Mouse (Mus musculus): ENCODE data around the gene Fam32a. TPM values are rescaled to one million over a fixed set of nuclear protein-coding genes. Genes with fewer than 3 reads are reported as not detected.

Gene Fam32a
- polyA plus RNA-seq, 1 experiment from 2014 or later = 62.7 TPM

DNA sequence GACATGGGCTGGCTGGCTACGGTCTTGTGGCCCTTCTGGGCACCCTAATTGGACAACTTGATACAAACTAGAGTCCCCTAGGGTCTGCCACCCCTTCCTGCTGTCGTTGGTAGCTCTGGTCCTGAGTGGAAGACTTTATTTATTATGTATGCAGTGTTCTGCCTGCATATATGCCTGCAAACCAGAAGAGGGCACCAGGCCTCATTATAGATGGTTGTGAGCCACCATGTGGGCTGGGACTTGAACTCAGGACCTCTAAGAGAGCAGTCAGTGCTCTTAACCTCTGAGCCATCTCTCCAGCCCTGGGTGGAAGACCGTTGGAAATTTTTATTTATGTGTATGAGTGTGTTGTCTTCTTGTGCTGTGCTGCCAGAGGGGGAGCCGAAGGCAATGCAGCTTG, 1.2 kb downstream of the Fam32a start:
- no peak for DNase-seq (ENCODE audit: low spot score)

DNA sequence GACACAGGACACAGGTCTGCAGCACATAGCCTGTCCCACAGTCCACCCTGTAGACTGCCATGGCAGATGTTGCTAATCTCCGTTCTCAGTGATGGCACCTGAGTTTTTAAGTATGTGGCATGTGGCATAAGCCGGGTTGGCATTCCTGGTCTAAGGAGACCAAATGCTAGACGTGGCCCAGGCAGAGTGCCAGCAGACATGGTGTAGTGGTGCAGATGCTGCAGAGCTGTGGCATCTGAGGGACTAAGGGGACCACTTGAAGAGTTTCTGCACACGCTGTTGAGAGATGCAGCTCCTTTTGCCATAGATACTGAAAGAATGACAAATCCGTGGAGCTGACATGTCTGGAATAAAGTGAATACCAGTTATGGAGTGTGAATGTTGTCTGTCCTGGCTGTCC, 3.1 kb downstream of the Fam32a start:
- no peak overlapping the region for H3K27ac ChIP-seq
- peaks cover 30% of the 10 kb centered on the region for H3K36me3 ChIP-seq (replicated peaks; ENCODE audit: control insufficient read depth, insufficient read depth)
- 95% methylated on average over 5 of the region's 5 CpGs for WGBS
- no peaks in the 10 kb centered on the region for H3K27me3 ChIP-seq (ENCODE audit: control insufficient read depth, insufficient read depth, low read length)
- no peaks in the 10 kb centered on the region for H3K9me3 ChIP-seq (ENCODE audit: control insufficient read depth, low read length)
- DNase-seq (ENCODE audit: low spot score) (no peak), ATAC-seq (ENCODE audit: low FRiP score) (no peak)
- no peak overlapping the region for H3K9ac ChIP-seq
- no peak overlapping the region for H3K4me2 ChIP-seq (replicated peaks)
- H3K4me3 ChIP-seq (replicated peaks; ENCODE audit: low read length) = no peak overlapping the region
- peaks cover 12% of the 10 kb centered on the region for H3K4me1 ChIP-seq (replicated peaks; ENCODE audit: control insufficient read depth, insufficient read depth, low read length)

More for the DNA sequence above, 1.2 kb downstream of the Fam32a start:
- 0 out of 2 replicates have a peak, but pooled peaks cover 6% of the 10 kb centered on the region for H3K27me3 ChIP-seq (ENCODE audit: control insufficient read depth, insufficient read depth, low read length)
- H3K4me2 ChIP-seq (replicated peaks) = peak overlapping the region; percentile 91
- no peak for ATAC-seq (ENCODE audit: low FRiP score)
- no peaks in the 10 kb centered on the region for H3K9me3 ChIP-seq (ENCODE audit: control insufficient read depth, low read length)
- H3K9ac ChIP-seq = no peak overlapping the region
- no peak overlapping the region for H3K27ac ChIP-seq
- H3K4me1 ChIP-seq (replicated peaks; ENCODE audit: control insufficient read depth, insufficient read depth, low read length) = peaks cover 12% of the 10 kb centered on the region
- peaks cover 30% of the 10 kb centered on the region for H3K36me3 ChIP-seq (replicated peaks; ENCODE audit: control insufficient read depth, insufficient read depth)
- H3K4me3 ChIP-seq (replicated peaks; ENCODE audit: low read length) = peak overlapping the region; percentile 87
- 80% methylated on average over 4 of the region's 4 CpGs for WGBS

DNA sequence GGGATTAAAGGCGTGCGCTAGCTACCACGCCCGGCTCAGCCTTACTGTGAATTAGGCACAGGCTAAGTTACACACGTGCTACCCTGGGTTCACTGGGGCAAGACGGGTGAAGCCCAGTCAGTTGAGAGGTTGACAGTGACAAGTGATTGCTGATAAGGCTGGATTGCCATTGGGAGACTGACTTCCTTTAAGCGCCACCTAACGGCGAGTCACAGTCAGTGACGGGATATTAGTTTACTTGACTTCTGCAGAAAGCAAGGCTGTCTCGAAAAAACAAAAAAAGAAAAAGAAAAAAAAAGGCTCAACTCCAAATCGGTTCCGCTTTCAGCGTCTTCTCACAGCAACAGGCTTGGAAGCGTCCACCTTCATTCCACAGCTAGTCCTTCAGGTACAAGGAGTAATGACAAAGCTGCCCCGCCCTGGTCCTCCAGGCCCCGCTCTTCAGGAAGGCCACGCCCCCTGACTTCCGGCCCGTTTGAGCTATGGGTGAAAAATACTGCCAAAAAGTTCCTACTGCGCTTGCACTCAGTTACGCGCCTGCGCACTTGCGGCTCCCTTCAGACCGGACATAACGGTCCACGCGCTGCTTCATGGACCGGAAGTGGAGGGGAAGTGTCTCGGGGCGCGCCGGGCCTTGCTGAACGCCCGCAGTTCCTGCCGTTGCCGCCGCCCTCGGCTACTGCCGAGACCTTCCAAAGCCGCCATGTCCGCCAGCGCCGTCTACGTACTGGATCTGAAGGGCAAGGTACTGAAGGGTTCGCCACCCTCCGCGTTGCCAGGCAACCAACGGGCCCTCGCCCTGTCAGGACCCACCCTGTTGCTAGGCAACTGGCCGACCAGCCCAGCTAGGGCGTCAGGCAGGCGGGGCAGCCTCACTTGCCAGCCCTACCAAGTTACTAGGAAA, 20.2 kb downstream of the Fam32a start, which contains the start of gene Ap1m1:
Ap1m1 (plus strand) TSS at position 520 of the 904 bp plus-strand sequence.
- DNase-seq (ENCODE audit: low spot score) (peak; percentile 98), ATAC-seq (ENCODE audit: low FRiP score) (peak; percentile 96)
- Histone ChIP-seq H3K9me3 (ENCODE audit: control insufficient read depth, low read length) (no peaks in the 10 kb centered on the region), H3K36me3 (replicated peaks; ENCODE audit: control insufficient read depth, insufficient read depth) (peaks cover 10% of the 10 kb centered on the region), H3K4me3 (replicated peaks; ENCODE audit: low read length) (peak within 1 kb of the TSS; percentile 59), H3K27ac (peak within 1 kb of the TSS; percentile 92), H3K4me2 (replicated peaks) (peak within 1 kb of the TSS; percentile 52), H3K4me1 (replicated peaks; ENCODE audit: control insufficient read depth, insufficient read depth, low read length) (peaks cover 14% of the 10 kb centered on the region), H3K27me3 (ENCODE audit: control insufficient read depth, insufficient read depth, low read length) (no peaks in the 10 kb centered on the region), H3K9ac (peak within 1 kb of the TSS; percentile 59)
- under 1% methylated on average over 54 of the region's 54 CpGs for WGBS

DNA sequence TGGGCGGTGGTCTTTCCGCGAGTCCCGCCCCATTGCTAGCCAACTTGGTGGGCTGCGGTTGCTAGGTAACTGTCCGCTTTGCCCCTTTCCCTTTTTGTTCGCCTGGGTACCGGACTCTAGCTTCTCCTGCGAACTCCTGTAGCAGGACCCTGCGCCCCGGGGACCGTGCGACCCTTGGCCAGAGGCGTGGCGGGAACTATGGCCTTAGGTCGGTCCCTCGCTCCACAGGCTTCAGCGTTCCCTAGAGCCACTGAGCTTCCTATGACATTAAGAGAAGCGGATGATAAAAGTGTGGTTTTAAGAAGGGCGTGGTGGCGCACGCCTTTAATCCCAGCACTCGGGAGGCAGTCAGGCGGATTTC, 20.9 kb downstream of the Fam32a start:
- Histone ChIP-seq H3K9ac (peak overlapping the region; percentile 59), H3K4me1 (replicated peaks; ENCODE audit: control insufficient read depth, insufficient read depth, low read length) (peaks cover 14% of the 10 kb centered on the region), H3K36me3 (replicated peaks; ENCODE audit: control insufficient read depth, insufficient read depth) (peaks cover 13% of the 10 kb centered on the region), H3K4me2 (replicated peaks) (peak overlapping the region; percentile 52), H3K4me3 (replicated peaks; ENCODE audit: low read length) (peak overlapping the region; percentile 59), H3K27ac (peak overlapping the region; percentile 92), H3K9me3 (ENCODE audit: control insufficient read depth, low read length) (no peaks in the 10 kb centered on the region), H3K27me3 (ENCODE audit: control insufficient read depth, insufficient read depth, low read length) (no peaks in the 10 kb centered on the region)
- under 1% methylated on average over 24 of the region's 24 CpGs for WGBS
- ATAC-seq (ENCODE audit: low FRiP score) (no peak), DNase-seq (ENCODE audit: low spot score) (no peak)

DNA sequence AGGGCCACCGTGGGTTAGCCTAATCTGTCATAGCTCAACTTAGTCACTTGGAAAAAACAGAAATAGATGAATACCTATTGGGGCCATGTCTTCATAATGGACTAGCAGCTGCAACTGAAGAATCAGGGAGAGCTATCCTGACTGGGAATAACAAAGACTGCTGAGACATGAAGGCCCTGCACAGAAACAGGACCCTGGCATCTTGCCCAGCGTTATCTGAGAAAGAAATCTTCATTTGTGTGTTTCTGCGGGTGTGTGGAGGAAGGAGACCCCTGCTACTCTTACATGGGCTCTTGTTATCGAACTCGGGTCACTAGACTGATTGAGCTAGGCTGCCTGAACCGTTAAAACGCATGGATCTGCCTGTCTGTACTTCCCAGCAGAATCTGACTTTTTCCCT, 21.4 kb downstream of the Fam32a start:
- Histone ChIP-seq H3K4me1 (replicated peaks; ENCODE audit: control insufficient read depth, insufficient read depth, low read length) (peaks cover 14% of the 10 kb centered on the region), H3K9ac (peak overlapping the region; percentile 59), H3K36me3 (replicated peaks; ENCODE audit: control insufficient read depth, insufficient read depth) (peaks cover 17% of the 10 kb centered on the region), H3K27ac (no peak overlapping the region), H3K4me2 (replicated peaks) (peak overlapping the region; percentile 52), H3K27me3 (ENCODE audit: control insufficient read depth, insufficient read depth, low read length) (no peaks in the 10 kb centered on the region), H3K9me3 (ENCODE audit: control insufficient read depth, low read length) (no peaks in the 10 kb centered on the region), H3K4me3 (replicated peaks; ENCODE audit: low read length) (peak overlapping the region; percentile 59)
- ATAC-seq (ENCODE audit: low FRiP score) = no peak
- no peak for DNase-seq (ENCODE audit: low spot score)
- WGBS = 64% methylated on average over 7 of the region's 7 CpGs

DNA sequence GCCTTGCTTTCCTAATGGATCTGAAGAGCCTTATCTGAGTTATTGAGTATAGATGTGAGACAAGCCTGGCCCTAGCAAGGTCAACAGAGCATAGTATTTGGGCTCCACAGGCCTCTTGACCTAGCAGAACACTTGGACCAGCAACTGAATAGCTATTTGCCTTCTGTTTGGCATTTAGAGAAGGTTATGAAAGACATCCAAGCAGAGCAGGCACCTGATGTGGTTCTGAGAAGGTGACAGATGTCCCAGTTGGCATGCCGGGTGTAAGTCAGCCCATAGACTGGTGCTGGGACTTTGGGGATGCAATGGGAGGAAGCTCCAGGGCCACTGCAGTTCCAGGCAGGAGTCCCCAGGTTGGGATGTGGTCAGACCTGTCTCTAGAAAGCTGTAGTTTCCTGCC, 22.7 kb downstream of the Fam32a start:
- ATAC-seq (ENCODE audit: low FRiP score) = no peak
- Histone ChIP-seq H3K4me2 (replicated peaks) (no peak overlapping the region), H3K36me3 (replicated peaks; ENCODE audit: control insufficient read depth, insufficient read depth) (peaks cover 21% of the 10 kb centered on the region), H3K4me1 (replicated peaks; ENCODE audit: control insufficient read depth, insufficient read depth, low read length) (peaks cover 14% of the 10 kb centered on the region), H3K9ac (no peak overlapping the region), H3K27me3 (ENCODE audit: control insufficient read depth, insufficient read depth, low read length) (no peaks in the 10 kb centered on the region), H3K27ac (no peak overlapping the region), H3K9me3 (ENCODE audit: control insufficient read depth, low read length) (no peaks in the 10 kb centered on the region), H3K4me3 (replicated peaks; ENCODE audit: low read length) (no peak overlapping the region)
- WGBS = 95% methylated on average over 1 of the region's 1 CpGs
- no peak for DNase-seq (ENCODE audit: low spot score)

DNA sequence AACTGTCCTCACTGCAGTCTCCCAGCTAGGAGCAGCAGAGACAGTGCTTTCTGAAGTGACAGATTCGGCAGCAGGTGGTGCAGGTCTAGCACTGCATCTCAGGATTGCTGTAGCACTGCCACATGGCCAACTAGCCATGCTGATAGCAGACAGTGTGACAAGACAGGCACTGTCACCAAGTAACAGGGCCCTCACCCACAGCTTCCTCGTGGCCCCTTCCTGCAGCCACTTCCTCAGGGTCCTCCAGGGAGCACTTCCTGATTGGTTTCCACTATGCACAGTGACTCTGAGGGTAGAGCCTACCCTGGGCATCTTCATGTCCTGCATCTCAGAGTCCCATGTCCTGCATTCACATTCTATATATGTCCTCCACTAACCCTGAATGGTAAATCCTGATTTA, 25.1 kb downstream of the Fam32a start:
- WGBS = 88% methylated on average over 2 of the region's 2 CpGs
- no peak for ATAC-seq (ENCODE audit: low FRiP score)
- Histone ChIP-seq H3K9me3 (ENCODE audit: control insufficient read depth, low read length) (no peaks in the 10 kb centered on the region), H3K27ac (no peak overlapping the region), H3K27me3 (ENCODE audit: control insufficient read depth, insufficient read depth, low read length) (no peaks in the 10 kb centered on the region), H3K36me3 (replicated peaks; ENCODE audit: control insufficient read depth, insufficient read depth) (peaks cover 38% of the 10 kb centered on the region), H3K4me2 (replicated peaks) (no peak overlapping the region), H3K4me1 (replicated peaks; ENCODE audit: control insufficient read depth, insufficient read depth, low read length) (peaks cover 14% of the 10 kb centered on the region), H3K9ac (no peak overlapping the region), H3K4me3 (replicated peaks; ENCODE audit: low read length) (no peak overlapping the region)
- DNase-seq (ENCODE audit: low spot score) = no peak

DNA sequence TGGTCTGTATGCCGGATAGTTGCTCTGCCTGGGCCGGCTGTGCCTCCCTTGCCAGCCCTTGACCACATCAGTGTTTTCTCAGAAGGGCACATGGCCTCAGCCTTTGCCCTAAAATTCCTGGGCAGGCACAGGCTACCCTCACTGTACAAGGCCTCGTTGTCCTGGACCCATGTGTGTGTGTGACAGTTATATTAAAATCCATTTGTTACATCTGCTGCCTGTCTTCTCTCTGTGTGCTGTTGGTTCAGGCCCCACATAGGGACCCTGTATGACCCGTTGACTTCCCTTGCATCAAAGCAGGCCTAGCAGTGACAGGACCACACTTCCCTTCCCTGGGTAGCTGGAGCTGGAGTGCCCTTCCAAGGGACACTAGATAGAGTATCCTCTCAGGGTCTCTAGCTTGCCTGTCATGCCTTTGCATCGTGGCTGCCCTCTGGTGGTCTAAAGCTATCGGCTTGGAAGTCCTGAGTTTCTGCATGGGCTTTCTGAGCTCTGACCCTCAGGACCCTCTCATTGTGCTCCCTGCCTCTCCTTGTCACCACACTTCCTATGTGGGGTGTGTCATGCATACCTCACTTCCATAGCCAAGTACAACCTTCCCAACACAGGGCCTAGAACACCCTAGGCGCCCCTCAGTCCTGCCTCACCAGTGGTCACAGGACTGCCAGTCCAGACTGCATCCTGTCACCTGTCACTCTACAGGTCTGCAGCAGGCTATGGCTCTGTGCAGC, 37.8 kb downstream of the Fam32a start:
- no peak for DNase-seq (ENCODE audit: low spot score)
- Histone ChIP-seq H3K27me3 (ENCODE audit: control insufficient read depth, insufficient read depth, low read length) (no peaks in the 10 kb centered on the region), H3K4me2 (replicated peaks) (no peak overlapping the region), H3K4me1 (replicated peaks; ENCODE audit: control insufficient read depth, insufficient read depth, low read length) (no peaks in the 10 kb centered on the region), H3K36me3 (replicated peaks; ENCODE audit: control insufficient read depth, insufficient read depth) (peaks cover 38% of the 10 kb centered on the region), H3K9me3 (ENCODE audit: control insufficient read depth, low read length) (no peaks in the 10 kb centered on the region), H3K9ac (no peak overlapping the region), H3K27ac (no peak overlapping the region), H3K4me3 (replicated peaks; ENCODE audit: low read length) (no peak overlapping the region)
- ATAC-seq (ENCODE audit: low FRiP score) = 0 out of 2 replicates have a peak, but pooled peaks have one; percentile 25
- 48% methylated on average over 7 of the region's 7 CpGs for WGBS

DNA sequence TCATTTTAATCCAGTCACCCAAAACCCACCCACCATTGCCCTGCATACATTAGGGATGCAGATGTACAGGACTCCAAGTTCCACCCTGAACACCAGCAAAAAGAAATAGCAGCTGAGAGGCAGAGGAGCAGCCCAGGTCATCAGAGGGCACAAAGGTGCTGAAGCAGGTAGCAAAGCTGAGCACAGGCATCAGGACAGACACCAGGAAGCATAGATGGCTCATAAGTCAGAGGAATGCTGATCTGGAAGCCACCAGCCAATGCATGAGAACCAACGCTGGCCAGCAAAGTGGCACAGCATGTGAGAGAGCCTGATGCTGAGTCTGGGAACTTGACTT, 38.3 kb downstream of the Fam32a start:
- ATAC-seq (ENCODE audit: low FRiP score) (0 out of 2 replicates have a peak, but pooled peaks have one; percentile 5), DNase-seq (ENCODE audit: low spot score) (no peak)
- Histone ChIP-seq H3K4me1 (replicated peaks; ENCODE audit: control insufficient read depth, insufficient read depth, low read length) (no peaks in the 10 kb centered on the region), H3K36me3 (replicated peaks; ENCODE audit: control insufficient read depth, insufficient read depth) (peaks cover 34% of the 10 kb centered on the region), H3K4me2 (replicated peaks) (no peak overlapping the region), H3K27me3 (ENCODE audit: control insufficient read depth, insufficient read depth, low read length) (no peaks in the 10 kb centered on the region), H3K9ac (no peak overlapping the region), H3K27ac (no peak overlapping the region), H3K4me3 (replicated peaks; ENCODE audit: low read length) (no peak overlapping the region), H3K9me3 (ENCODE audit: control insufficient read depth, low read length) (no peaks in the 10 kb centered on the region)
- WGBS = 78% methylated on average over 1 of the region's 1 CpGs
